Mouse (Mus musculus): Measurements from ENCODE around the gene Itih1. TPM values are rescaled to one million over a fixed set of nuclear protein-coding genes. Genes with fewer than 3 reads are reported as not detected.

The Itih1 gene
- polyA plus RNA-seq, 1 experiment: not detected

- TF ChIP-seq CTCF (IDR thresholded peaks at IDR 0.05; ENCODE audit: extremely low read depth, insufficient read depth, insufficient read length, insufficient replicate concordance) (no peak), POLR2A (IDR thresholded peaks at IDR 0.05; ENCODE audit: low read depth, low read length) (no peak)
- Histone ChIP-seq H3K36me3 (ENCODE audit: control insufficient read depth, insufficient read depth, low read length) (no peaks in the 10 kb centered on the region), H3K4me1 (ENCODE audit: control insufficient read depth, insufficient read depth, insufficient read length) (no peaks in the 10 kb centered on the region), H3K27me3 (ENCODE audit: control insufficient read depth, insufficient read depth, low read length) (no peaks in the 10 kb centered on the region), H3K27ac (ENCODE audit: insufficient read depth, low read length) (no peak within 1 kb of the TSS), H3K4me3 (ENCODE audit: extremely low read depth, insufficient read depth, insufficient read length) (no peak within 1 kb of the TSS)
- 70% methylated on average over 6 of the region's 6 CpGs for WGBS
- DNase-seq (ENCODE audit: low read depth in 1 of 2, low spot score in 2 of 2): no peak
These were observed 19.5 kb downstream of the Itih1 start, which contains the start of gene Itih3 for GRCm38 (mm10) chr14:30923375-30924105. Gene Itih3 (minus strand): TSS chr14:30923760.

GRCm38 (mm10) chr14:30922053-30922670, 20.9 kb downstream of the Itih1 start:
- Histone ChIP-seq H3K27me3 (ENCODE audit: control insufficient read depth, insufficient read depth, low read length) (no peaks in the 10 kb centered on the region), H3K4me1 (ENCODE audit: control insufficient read depth, insufficient read depth, insufficient read length) (no peaks in the 10 kb centered on the region), H3K4me3 (ENCODE audit: extremely low read depth, insufficient read depth, insufficient read length) (no peak overlapping the region), H3K27ac (ENCODE audit: insufficient read depth, low read length) (no peak overlapping the region), H3K36me3 (ENCODE audit: control insufficient read depth, insufficient read depth, low read length) (no peaks in the 10 kb centered on the region)
- TF ChIP-seq POLR2A (IDR thresholded peaks at IDR 0.05; ENCODE audit: low read depth, low read length) (no peak), CTCF (IDR thresholded peaks at IDR 0.05; ENCODE audit: extremely low read depth, insufficient read depth, insufficient read length, insufficient replicate concordance) (no peak)
- 67% methylated on average over 8 of the region's 8 CpGs for whole genome bisulfite sequencing
- no peak for DNase-seq (ENCODE audit: low read depth in 1 of 2, low spot score in 2 of 2)

- no peaks in the 10 kb centered on the region for H3K36me3 ChIP-seq (ENCODE audit: control insufficient read depth, insufficient read depth, low read length)
- TF ChIP-seq POLR2A (IDR thresholded peaks at IDR 0.05; ENCODE audit: low read depth, low read length): no peak
- no peak for TF ChIP-seq CTCF (IDR thresholded peaks at IDR 0.05; ENCODE audit: extremely low read depth, insufficient read depth, insufficient read length, insufficient replicate concordance)
- H3K4me1 ChIP-seq (ENCODE audit: control insufficient read depth, insufficient read depth, insufficient read length): no peaks in the 10 kb centered on the region
- H3K27me3 ChIP-seq (ENCODE audit: control insufficient read depth, insufficient read depth, low read length): no peaks in the 10 kb centered on the region
- 85% methylated on average over 1 of the region's 1 CpGs for WGBS
- DNase-seq (ENCODE audit: low read depth in 1 of 2, low spot score in 2 of 2): no peak
- no peak overlapping the region for H3K4me3 ChIP-seq (ENCODE audit: extremely low read depth, insufficient read depth, insufficient read length)
- no peak overlapping the region for H3K27ac ChIP-seq (ENCODE audit: insufficient read depth, low read length)
These were observed 26.6 kb downstream of the Itih1 start for GRCm38 (mm10) chr14:30916516-30916915.

- no peak overlapping the region for H3K4me3 ChIP-seq (ENCODE audit: extremely low read depth, insufficient read depth, insufficient read length)
- H3K36me3 ChIP-seq (ENCODE audit: control insufficient read depth, insufficient read depth, low read length): no peaks in the 10 kb centered on the region
- no peak overlapping the region for H3K27ac ChIP-seq (ENCODE audit: insufficient read depth, low read length)
- no peak for TF ChIP-seq POLR2A (IDR thresholded peaks at IDR 0.05; ENCODE audit: low read depth, low read length)
- TF ChIP-seq CTCF (IDR thresholded peaks at IDR 0.05; ENCODE audit: extremely low read depth, insufficient read depth, insufficient read length, insufficient replicate concordance): no peak
- H3K4me1 ChIP-seq (ENCODE audit: control insufficient read depth, insufficient read depth, insufficient read length): no peaks in the 10 kb centered on the region
- WGBS: 63% methylated on average over 5 of the region's 5 CpGs
- no peaks in the 10 kb centered on the region for H3K27me3 ChIP-seq (ENCODE audit: control insufficient read depth, insufficient read depth, low read length)
- no peak for DNase-seq (ENCODE audit: low read depth in 1 of 2, low spot score in 2 of 2)
These were observed 29.7 kb downstream of the Itih1 start for GRCm38 (mm10) chr14:30913404-30913803.

- H3K4me1 ChIP-seq (ENCODE audit: control insufficient read depth, insufficient read depth, insufficient read length): no peaks in the 10 kb centered on the region; the same call in 1 of the 2 replicates
- no peaks in the 10 kb centered on the region for H3K36me3 ChIP-seq (ENCODE audit: control insufficient read depth, insufficient read depth, low read length)
- H3K4me3 ChIP-seq (ENCODE audit: extremely low read depth, insufficient read depth, insufficient read length): no peak overlapping the region
- H3K27me3 ChIP-seq (ENCODE audit: control insufficient read depth, insufficient read depth, low read length): no peaks in the 10 kb centered on the region
- no peak for DNase-seq (ENCODE audit: low read depth in 1 of 2, low spot score in 2 of 2)
- TF ChIP-seq CTCF (IDR thresholded peaks at IDR 0.05; ENCODE audit: extremely low read depth, insufficient read depth, insufficient read length, insufficient replicate concordance): no peak
- TF ChIP-seq POLR2A (IDR thresholded peaks at IDR 0.05; ENCODE audit: low read depth, low read length): no peak
- 88% methylated on average over 8 of the region's 8 CpGs for WGBS
- H3K27ac ChIP-seq (ENCODE audit: insufficient read depth, low read length): no peak overlapping the region
These were observed 30.4 kb downstream of the Itih1 start for GRCm38 (mm10) chr14:30912641-30913040.

- no peaks in the 10 kb centered on the region for H3K36me3 ChIP-seq (ENCODE audit: control insufficient read depth, insufficient read depth, low read length)
- TF ChIP-seq POLR2A (IDR thresholded peaks at IDR 0.05; ENCODE audit: low read depth, low read length) (no peak), CTCF (IDR thresholded peaks at IDR 0.05; ENCODE audit: extremely low read depth, insufficient read depth, insufficient read length, insufficient replicate concordance) (no peak)
- no peak overlapping the region for H3K4me3 ChIP-seq (ENCODE audit: extremely low read depth, insufficient read depth, insufficient read length)
- no peak overlapping the region for H3K27ac ChIP-seq (ENCODE audit: insufficient read depth, low read length)
- WGBS: 88% methylated on average over 8 of the region's 8 CpGs
- DNase-seq (ENCODE audit: low read depth in 1 of 2, low spot score in 2 of 2): no peak
- no peaks in the 10 kb centered on the region for H3K27me3 ChIP-seq (ENCODE audit: control insufficient read depth, insufficient read depth, low read length)
- H3K4me1 ChIP-seq (ENCODE audit: control insufficient read depth, insufficient read depth, insufficient read length): no peaks in the 10 kb centered on the region; the same call in 1 of the 2 replicates
These were observed 31.9 kb downstream of the Itih1 start for GRCm38 (mm10) chr14:30911141-30911540.

GRCm38 (mm10) chr14:30907814-30908265, 35.2 kb downstream of the Itih1 start:
- Histone ChIP-seq H3K4me3 (ENCODE audit: extremely low read depth, insufficient read depth, insufficient read length) (no peak overlapping the region), H3K36me3 (ENCODE audit: control insufficient read depth, insufficient read depth, low read length) (no peaks in the 10 kb centered on the region), H3K27ac (ENCODE audit: insufficient read depth, low read length) (no peak overlapping the region), H3K4me1 (ENCODE audit: control insufficient read depth, insufficient read depth, insufficient read length) (no peaks in the 10 kb centered on the region; the same call in 1 of the 2 replicates), H3K27me3 (ENCODE audit: control insufficient read depth, insufficient read depth, low read length) (no peaks in the 10 kb centered on the region)
- 63% methylated on average over 3 of the region's 3 CpGs for WGBS
- peak; percentile 14 to 17 for DNase-seq (ENCODE audit: low read depth in 1 of 2, low spot score in 2 of 2)
- TF ChIP-seq POLR2A (IDR thresholded peaks at IDR 0.05; ENCODE audit: low read depth, low read length) (no peak), CTCF (IDR thresholded peaks at IDR 0.05; ENCODE audit: extremely low read depth, insufficient read depth, insufficient read length, insufficient replicate concordance) (no peak)
